Mouse (Mus musculus) liver, embryonic 15.5 days (tissue): ENCODE results near the gene Pnck. TPM values are rescaled to one million over a fixed set of nuclear protein-coding genes. Genes with fewer than 3 reads are reported as not detected.

Source experiments
- ATAC-seq: fragments of 200-750 bp; cut with Nextera tagmentation; 2 replicates; pipeline ENCODE4 v1.8.0; 2017; ENCODE audit warnings: moderate number of reproducible peaks, mild to moderate bottlenecking, moderate library complexity; ENCODE audit not compliant: insufficient read depth
- H3K27ac ChIP-seq: fragments of 300-500 bp; sonication (generic); replicated peaks from 2 replicates; pipeline ENCODE4 v1.5.1; 2015; ENCODE audit warnings: mild to moderate bottlenecking, inconsistent platforms
- H3K27me3 ChIP-seq: fragments of 300-500 bp; sonication (generic); 2 replicates; pipeline ENCODE4 v1.6.1; 2015; ENCODE audit warnings: mild to moderate bottlenecking, inconsistent platforms
- H3K36me3 ChIP-seq: fragments of 300-500 bp; sonication (generic); replicated peaks from 2 replicates; pipeline ENCODE4 v1.6.1; 2015; ENCODE audit warnings: moderate library complexity, mild to moderate bottlenecking, inconsistent platforms
- H3K4me1 ChIP-seq: fragments of 300-500 bp; sonication (generic); replicated peaks from 2 replicates; pipeline ENCODE4 v1.6.1; 2015; ENCODE audit warnings: inconsistent platforms
- H3K4me2 ChIP-seq: fragments of 300-500 bp; sonication (generic); 2 replicates; pipeline ENCODE4 v1.6.1; 2015; ENCODE audit warnings: moderate library complexity, mild to moderate bottlenecking, inconsistent platforms
- H3K4me3 ChIP-seq: fragments of 300-500 bp; sonication (generic); replicated peaks from 2 replicates; pipeline ENCODE4 v1.5.1; 2015; ENCODE audit warnings: mild to moderate bottlenecking, inconsistent platforms
- H3K9ac ChIP-seq: fragments of 300-500 bp; sonication (generic); 2 replicates; pipeline ENCODE4 v1.6.1; 2015; ENCODE audit warnings: moderate library complexity, mild to moderate bottlenecking, inconsistent platforms
- H3K9me3 ChIP-seq: fragments of 300-500 bp; sonication (generic); replicated peaks from 2 replicates; pipeline ENCODE4 v1.6.1; 2016; ENCODE audit warnings: inconsistent platforms
- WGBS: fragments of 180-500 bp; shearing (Covaris S2); methylation state at CpG from one replicate; pipeline ENCODE4 v1.1.7; 2015; ENCODE audit warnings: mixed read lengths; ENCODE audit not compliant: insufficient replicate concordance; 5-methylcytosine and 5-hydroxymethylcytosine counted together
- polyA plus RNA-seq: library from polyadenylated mRNA; unstranded; fragments of >200 nt; fragmentation: Nextera tagmentation; extraction: Ambion mirVana; gene quantifications from 2 replicates; pipeline ENCODE4 v1.2.1, GENCODE M21; 2015

The Pnck gene
- polyA plus RNA-seq = 0.94 and 1.1 TPM in 2 replicates

GRCm38 (mm10) chrX:73659575-73660283 is at the start of gene Pnck:
Gene Pnck, minus strand, starts transcription at chrX:73660117.
- Histone ChIP-seq H3K4me2 (peak within 1 kb of the TSS; percentile 60), H3K27me3 (peaks cover 19% of the 10 kb centered on the region), H3K4me1 (no peaks in the 10 kb centered on the region), H3K36me3 (no peaks in the 10 kb centered on the region), H3K27ac (no peak within 1 kb of the TSS), H3K9me3 (no peaks in the 10 kb centered on the region), H3K4me3 (peak within 1 kb of the TSS; percentile 38), H3K9ac (no peak within 1 kb of the TSS)
- WGBS = 13% methylated on average over 57 of the region's 57 CpGs
- ATAC-seq = peak; percentile 7; the same call in 1 of the 2 replicates

- Histone ChIP-seq H3K36me3 (peaks cover 15% of the 10 kb centered on the region; the same call in 1 of the 2 replicates), H3K4me1 (no peaks in the 10 kb centered on the region), H3K9me3 (no peaks in the 10 kb centered on the region), H3K4me3 (no peak overlapping the region), H3K27me3 (no peaks in the 10 kb centered on the region), H3K4me2 (no peak overlapping the region), H3K27ac (no peak overlapping the region), H3K9ac (no peak overlapping the region)
- 68% methylated on average over 1 of the region's 1 CpGs for WGBS
- ATAC-seq = no peak
These were observed 40.6 kb upstream of the Pnck start for GRCm38 (mm10) chrX:73700472-73700871.

GRCm38 (mm10) chrX:73690917-73691629 is 31.2 kb upstream of the Pnck start:
- ATAC-seq = no peak
- peaks cover 40% of the 10 kb centered on the region for H3K36me3 ChIP-seq
- H3K27ac ChIP-seq = no peak overlapping the region
- H3K4me1 ChIP-seq = no peaks in the 10 kb centered on the region
- H3K9me3 ChIP-seq = no peaks in the 10 kb centered on the region
- WGBS = 51% methylated on average over 5 of the region's 5 CpGs
- H3K4me2 ChIP-seq = no peak overlapping the region
- H3K4me3 ChIP-seq = no peak overlapping the region
- H3K9ac ChIP-seq = no peak overlapping the region
- no peaks in the 10 kb centered on the region for H3K27me3 ChIP-seq

GRCm38 (mm10) chrX:73685629-73686028 is 25.7 kb upstream of the Pnck start:
- ATAC-seq = no peak
- no peaks in the 10 kb centered on the region for H3K9me3 ChIP-seq
- H3K36me3 ChIP-seq = peaks cover 33% of the 10 kb centered on the region
- H3K4me2 ChIP-seq = no peak overlapping the region
- H3K4me1 ChIP-seq = no peaks in the 10 kb centered on the region
- H3K27ac ChIP-seq = no peak overlapping the region
- no peaks in the 10 kb centered on the region for H3K27me3 ChIP-seq
- H3K4me3 ChIP-seq = no peak overlapping the region
- no peak overlapping the region for H3K9ac ChIP-seq
- WGBS = 61% methylated on average over 3 of the region's 3 CpGs

DNA sequence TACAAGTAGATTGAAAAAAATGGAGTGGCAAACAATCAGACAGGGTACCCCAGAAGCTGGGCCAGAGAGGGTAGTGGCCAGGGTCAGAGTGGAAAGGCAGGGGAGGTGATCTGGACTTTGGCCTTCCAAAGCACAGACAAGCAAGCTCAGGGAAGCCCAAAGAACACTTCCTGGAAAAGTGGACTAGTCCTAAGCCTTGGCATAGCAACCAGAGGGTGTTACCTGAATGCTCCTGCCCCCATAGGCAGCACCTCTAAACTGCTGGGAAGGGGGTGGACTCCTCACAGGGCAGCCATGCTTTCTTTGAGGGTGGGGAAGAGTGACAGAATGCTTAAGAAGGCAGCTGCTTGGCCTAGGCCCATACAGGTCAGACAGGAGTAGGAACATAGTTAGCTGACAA is 25.1 kb upstream of the Pnck start:
- Histone ChIP-seq H3K27ac (no peak overlapping the region), H3K36me3 (peaks cover 30% of the 10 kb centered on the region), H3K4me2 (no peak overlapping the region), H3K4me1 (no peaks in the 10 kb centered on the region), H3K9ac (no peak overlapping the region), H3K4me3 (no peak overlapping the region), H3K9me3 (no peaks in the 10 kb centered on the region), H3K27me3 (no peaks in the 10 kb centered on the region)
- no peak for ATAC-seq

DNA sequence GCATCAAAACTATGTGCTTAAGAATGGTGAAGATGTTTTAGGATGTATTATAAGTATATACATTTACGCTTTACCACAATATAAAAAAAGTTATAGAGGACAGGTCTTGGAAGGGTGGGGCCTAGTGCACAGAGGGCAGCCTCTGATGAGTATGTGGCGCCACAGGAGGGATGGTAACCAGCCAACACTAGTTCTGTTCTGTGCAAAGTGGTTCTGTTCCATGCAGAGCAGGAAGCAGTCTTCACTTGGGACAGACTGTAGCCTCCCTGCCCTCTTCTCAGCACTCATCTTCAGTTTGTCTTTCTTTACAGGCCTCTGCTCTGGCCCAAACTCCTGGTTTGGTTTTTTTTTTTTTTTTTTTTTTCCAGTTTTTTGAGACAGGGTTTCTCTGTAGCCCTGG is 24.2 kb upstream of the Pnck start:
- no peak for ATAC-seq
- Histone ChIP-seq H3K4me2 (no peak overlapping the region), H3K27me3 (no peaks in the 10 kb centered on the region), H3K27ac (no peak overlapping the region), H3K9ac (no peak overlapping the region), H3K4me1 (no peaks in the 10 kb centered on the region), H3K36me3 (peaks cover 30% of the 10 kb centered on the region), H3K9me3 (no peaks in the 10 kb centered on the region), H3K4me3 (no peak overlapping the region)
- 64% methylated on average over 2 of the region's 2 CpGs for WGBS

DNA sequence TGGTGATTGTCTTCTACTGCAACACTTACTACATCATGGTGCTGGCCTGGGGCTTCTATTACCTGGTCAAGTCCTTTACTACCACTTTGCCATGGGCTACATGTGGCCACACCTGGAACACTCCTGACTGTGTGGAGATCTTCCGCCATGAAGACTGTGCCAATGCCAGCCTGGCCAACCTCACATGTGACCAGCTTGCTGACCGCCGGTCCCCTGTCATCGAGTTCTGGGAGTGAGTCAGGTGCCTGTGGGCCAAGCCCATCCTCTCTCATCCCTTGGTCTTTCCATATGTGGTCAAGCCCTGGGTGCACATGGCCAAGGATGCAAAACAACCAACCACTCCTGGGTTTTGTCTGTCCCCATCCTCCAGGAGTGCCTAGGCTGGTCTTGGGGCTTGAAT is 16.8 kb upstream of the Pnck start:
- WGBS = 68% methylated on average over 4 of the region's 4 CpGs
- ATAC-seq = no peak

DNA sequence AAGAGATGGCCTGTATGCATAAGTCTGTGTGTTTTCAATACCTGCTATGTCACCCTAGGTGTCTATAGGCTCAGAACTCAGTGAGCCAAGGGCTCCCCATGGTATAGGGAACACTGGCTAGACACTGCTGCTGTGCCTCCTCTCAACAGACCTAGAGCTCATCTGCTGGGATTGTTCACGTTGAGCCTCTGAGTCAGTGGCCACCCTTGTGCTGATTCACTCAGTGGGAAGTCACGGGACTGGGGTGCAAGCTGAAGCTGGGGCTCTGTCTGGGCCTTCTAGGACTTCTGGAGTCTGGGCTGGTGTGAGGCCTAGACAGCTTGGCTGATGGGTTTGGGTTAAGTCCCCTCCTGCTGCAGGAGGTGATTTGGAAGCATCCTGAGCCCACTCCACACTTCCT is 15.3 kb upstream of the Pnck start:
- H3K9me3 ChIP-seq = no peaks in the 10 kb centered on the region
- no peaks in the 10 kb centered on the region; the same call in 1 of the 2 replicates for H3K4me1 ChIP-seq
- WGBS = 46% methylated on average over 2 of the region's 2 CpGs
- H3K27me3 ChIP-seq = peaks cover 45% of the 10 kb centered on the region
- H3K27ac ChIP-seq = no peak overlapping the region
- no peak overlapping the region for H3K4me3 ChIP-seq
- H3K9ac ChIP-seq = no peak overlapping the region
- H3K36me3 ChIP-seq = no peaks in the 10 kb centered on the region
- no peak overlapping the region for H3K4me2 ChIP-seq
- ATAC-seq = no peak

More for the DNA sequence above, 16.8 kb upstream of the Pnck start:
- Histone ChIP-seq H3K4me3 (no peak overlapping the region), H3K9me3 (no peaks in the 10 kb centered on the region), H3K9ac (no peak overlapping the region), H3K27ac (no peak overlapping the region), H3K4me1 (no peaks in the 10 kb centered on the region; the same call in 1 of the 2 replicates), H3K27me3 (peaks cover 45% of the 10 kb centered on the region), H3K36me3 (no peaks in the 10 kb centered on the region), H3K4me2 (no peak overlapping the region)

GRCm38 (mm10) chrX:73673968-73674661 is 14.2 kb upstream of the Pnck start:
- 45% methylated on average over 20 of the region's 20 CpGs for WGBS
- H3K4me1 ChIP-seq = no peaks in the 10 kb centered on the region; the same call in 1 of the 2 replicates
- no peaks in the 10 kb centered on the region for H3K9me3 ChIP-seq
- ATAC-seq = no peak
- peak overlapping the region; percentile 53 for H3K4me3 ChIP-seq
- H3K4me2 ChIP-seq = peak overlapping the region; percentile 70
- peaks cover 45% of the 10 kb centered on the region for H3K27me3 ChIP-seq
- peak overlapping the region; percentile 21; the same call in 1 of the 2 replicates for H3K9ac ChIP-seq
- no peaks in the 10 kb centered on the region for H3K36me3 ChIP-seq
- H3K27ac ChIP-seq = no peak overlapping the region

DNA sequence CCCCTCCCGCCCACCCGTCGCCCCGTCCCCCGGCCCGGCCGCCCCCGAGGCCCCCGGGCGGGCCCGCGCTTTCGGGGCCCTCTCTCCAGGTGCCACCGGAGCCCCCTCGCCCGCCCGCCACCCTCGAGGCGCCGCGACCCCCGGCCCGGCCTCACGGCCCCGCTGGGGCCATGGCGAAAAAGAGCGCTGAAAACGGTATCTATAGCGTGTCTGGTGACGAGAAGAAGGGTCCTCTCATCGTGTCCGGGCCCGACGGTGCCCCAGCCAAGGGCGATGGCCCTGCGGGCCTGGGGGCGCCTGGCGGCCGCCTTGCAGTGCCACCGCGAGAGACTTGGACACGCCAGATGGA is 13.7 kb upstream of the Pnck start:
- no peak for ATAC-seq
- H3K27me3 ChIP-seq = peaks cover 45% of the 10 kb centered on the region
- no peaks in the 10 kb centered on the region; the same call in 1 of the 2 replicates for H3K4me1 ChIP-seq
- peak overlapping the region; percentile 21; the same call in 1 of the 2 replicates for H3K9ac ChIP-seq
- 17% methylated on average over 32 of the region's 42 CpGs for WGBS
- H3K4me3 ChIP-seq = peak overlapping the region; percentile 53
- no peak overlapping the region for H3K27ac ChIP-seq
- H3K36me3 ChIP-seq = no peaks in the 10 kb centered on the region
- H3K9me3 ChIP-seq = no peaks in the 10 kb centered on the region
- peak overlapping the region; percentile 70 for H3K4me2 ChIP-seq
